Mouse (Mus musculus) stomach, embryonic 14.5 days (tissue): ENCODE data around the gene Gm17409. TPM values are rescaled to one million over a fixed set of nuclear protein-coding genes. Genes with fewer than 3 reads are reported as not detected.

ENCODE experiments used
- ATAC-seq: fragments of 200-750 bp; cut with Nextera tagmentation; 2 replicates; pipeline ENCODE4 v1.8.0; 2017; ENCODE audit warnings: low read depth, moderate TSS enrichment; ENCODE audit not compliant: insufficient number of reproducible peaks, insufficient read depth, low FRiP score
- H3K27ac ChIP-seq: fragments of 300-500 bp; sonication (generic); 2 replicates; pipeline ENCODE4 v1.5.1; 2014; ENCODE audit warnings: mild to moderate bottlenecking, low read length, moderate library complexity, mixed read lengths
- H3K27me3 ChIP-seq: fragments of 300-500 bp; sonication (generic); 2 replicates; pipeline ENCODE4 v1.6.1; 2014; ENCODE audit warnings: low read length, control low read depth, mixed read lengths; ENCODE audit not compliant: control insufficient read depth, insufficient read depth
- H3K36me3 ChIP-seq: fragments of 300-500 bp; sonication (generic); 2 replicates; pipeline ENCODE4 v1.6.1; 2014; ENCODE audit warnings: mild to moderate bottlenecking, control low read depth, low read length, moderate library complexity, mixed read lengths; ENCODE audit not compliant: control insufficient read depth, insufficient read depth
- H3K4me1 ChIP-seq: fragments of 300-500 bp; sonication (generic); 2 replicates; pipeline ENCODE4 v1.6.1; 2014; ENCODE audit warnings: low read length, control low read depth, mixed read lengths; ENCODE audit not compliant: control insufficient read depth, insufficient read depth
- H3K4me2 ChIP-seq: fragments of 300-500 bp; sonication (generic); replicated peaks from 2 replicates; pipeline ENCODE4 v1.6.1; 2014; ENCODE audit warnings: low read depth, low read length, control low read depth
- H3K4me3 ChIP-seq: fragments of 300-500 bp; sonication (generic); 2 replicates; pipeline ENCODE4 v1.5.1; 2014; ENCODE audit warnings: low read depth, low read length, control low read depth
- H3K9ac ChIP-seq: fragments of 300-500 bp; sonication (generic); replicated peaks from 2 replicates; pipeline ENCODE4 v1.6.1; 2014; ENCODE audit warnings: low read depth, mild to moderate bottlenecking, control low read depth, low read length, moderate library complexity, mixed read lengths
- H3K9me3 ChIP-seq: fragments of 300-500 bp; sonication (generic); 2 replicates; pipeline ENCODE4 v1.6.1; 2016; ENCODE audit warnings: low read depth, low read length, control low read depth; ENCODE audit not compliant: control insufficient read depth
- WGBS: fragments of 180-500 bp; shearing (Covaris S2); extraction: QIAGEN DNeasy Blood & Tissue Kit; methylation state at CpG from one replicate; pipeline ENCODE4 v1.1.7; 2014; 5-methylcytosine and 5-hydroxymethylcytosine counted together
- polyA plus RNA-seq: library from polyadenylated mRNA; unstranded; fragments of >200 nt; fragmentation: Nextera tagmentation; extraction: Ambion mirVana; gene quantifications from 2 replicates; pipeline ENCODE4 v1.2.1, GENCODE M21; 2014

The Gm17409 gene
- 0.26 TPM in 1 of 2 replicates, not detected in the other for polyA plus RNA-seq

DNA sequence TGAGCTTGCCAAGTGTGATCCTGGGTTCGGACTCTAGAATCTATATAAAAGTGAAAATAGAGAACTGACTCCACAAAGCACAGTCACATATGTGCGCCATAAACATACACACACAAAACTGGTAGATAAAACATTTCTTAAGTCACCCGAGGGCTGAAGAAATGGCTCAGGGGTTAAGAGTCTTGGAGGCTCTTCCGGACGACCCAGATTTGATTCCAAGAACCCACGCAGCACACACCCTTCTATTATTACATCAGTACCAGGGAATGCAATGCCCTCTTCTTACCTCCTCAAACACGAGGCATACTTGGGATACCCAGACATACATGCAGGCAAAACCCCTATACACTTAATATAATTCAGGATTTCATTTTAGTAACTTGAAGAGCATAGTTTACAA, at the start of gene Gm17409:
TSS of gene Gm17409 (plus strand) at position 301 of the 400 bp plus-strand sequence.
- ATAC-seq = no peak
- H3K4me2 ChIP-seq = no peak within 1 kb of the TSS
- H3K36me3 ChIP-seq = peaks cover 42% of the 10 kb centered on the region
- H3K27ac ChIP-seq = no peak within 1 kb of the TSS
- no peak within 1 kb of the TSS for H3K4me3 ChIP-seq
- H3K4me1 ChIP-seq = no peaks in the 10 kb centered on the region
- H3K9me3 ChIP-seq = no peaks in the 10 kb centered on the region; the same call in 1 of the 2 replicates
- H3K27me3 ChIP-seq = no peaks in the 10 kb centered on the region
- WGBS = 86% methylated on average over 7 of the region's 7 CpGs
- no peak within 1 kb of the TSS for H3K9ac ChIP-seq

DNA sequence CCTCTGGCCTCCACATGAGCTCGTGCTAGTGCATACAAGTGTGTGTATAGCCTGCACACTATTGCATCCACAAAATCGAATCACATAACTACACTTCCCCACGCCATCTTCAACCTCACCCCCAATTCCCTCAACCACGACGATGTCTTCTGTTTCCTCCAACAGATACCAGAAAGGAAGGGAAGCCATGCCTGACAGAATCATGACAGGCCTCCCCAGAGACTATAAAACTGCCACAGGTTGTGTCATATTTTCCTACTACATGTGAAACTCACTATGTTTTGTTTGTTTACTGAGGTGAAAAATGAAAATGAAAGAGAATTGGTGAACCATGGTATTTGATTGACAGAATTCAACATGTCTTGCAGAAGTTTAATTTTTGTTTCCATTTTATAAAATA, 46.6 kb upstream of the Gm17409 start:
- H3K27ac ChIP-seq = no peak overlapping the region
- H3K27me3 ChIP-seq = no peaks in the 10 kb centered on the region
- no peak overlapping the region for H3K9ac ChIP-seq
- H3K36me3 ChIP-seq = no peaks in the 10 kb centered on the region
- no peak for ATAC-seq
- H3K4me1 ChIP-seq = no peaks in the 10 kb centered on the region
- H3K4me3 ChIP-seq = no peak overlapping the region
- no peak overlapping the region for H3K4me2 ChIP-seq
- no peaks in the 10 kb centered on the region for H3K9me3 ChIP-seq
- WGBS = 80% methylated on average over 5 of the region's 5 CpGs

DNA sequence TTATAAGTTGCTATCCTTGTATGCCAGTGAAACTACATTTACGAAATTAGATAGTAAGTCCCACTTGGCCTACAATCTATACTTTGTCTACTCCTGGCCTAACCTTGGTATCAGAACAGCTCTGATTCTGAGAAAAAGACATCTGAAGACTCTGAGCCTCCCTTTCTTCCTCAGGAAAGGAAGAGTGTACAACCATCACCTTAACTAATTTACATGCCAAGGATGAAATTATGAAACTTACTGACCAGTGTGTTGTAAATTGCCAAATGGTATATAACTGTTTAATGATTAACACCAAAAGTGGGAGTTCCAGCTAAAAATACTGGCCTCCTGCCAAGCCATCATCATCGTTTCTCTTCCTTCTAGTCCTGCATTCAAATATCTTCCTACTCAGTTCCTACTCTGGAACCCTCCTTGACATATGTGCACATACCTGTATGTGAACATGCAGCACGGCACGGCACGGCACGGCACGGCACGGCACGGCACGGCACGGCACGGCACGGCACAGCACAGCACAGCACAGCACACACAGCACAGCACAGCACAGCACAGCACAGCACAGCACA, 44.4 kb upstream of the Gm17409 start:
- no peak for ATAC-seq
- Histone ChIP-seq H3K4me2 (no peak overlapping the region), H3K9me3 (no peaks in the 10 kb centered on the region), H3K9ac (no peak overlapping the region), H3K36me3 (no peaks in the 10 kb centered on the region), H3K4me1 (no peaks in the 10 kb centered on the region), H3K27ac (no peak overlapping the region), H3K27me3 (no peaks in the 10 kb centered on the region), H3K4me3 (no peak overlapping the region)
- WGBS = 86% methylated on average over 13 of the region's 13 CpGs

DNA sequence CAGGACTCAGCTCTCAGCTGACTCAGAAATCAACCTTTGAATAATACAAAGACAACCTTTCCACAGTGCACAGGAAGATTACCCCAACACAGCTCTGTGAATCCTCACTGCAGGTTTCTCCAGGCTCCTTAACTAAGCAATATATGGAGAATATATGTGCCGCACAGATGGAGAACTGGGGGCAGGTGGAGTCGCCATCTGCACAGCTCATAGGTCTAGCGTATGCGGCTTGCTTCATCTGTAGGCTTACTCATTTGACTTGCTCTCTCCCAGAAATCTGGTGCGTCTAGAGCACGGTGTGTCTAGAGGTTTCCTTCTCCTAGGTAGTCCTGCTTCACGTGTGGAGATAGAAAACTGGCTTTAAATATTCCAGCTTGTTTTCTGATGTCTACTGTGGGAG, 37.7 kb upstream of the Gm17409 start:
- no peak for ATAC-seq
- no peak overlapping the region for H3K9ac ChIP-seq
- H3K27me3 ChIP-seq = no peaks in the 10 kb centered on the region
- H3K4me1 ChIP-seq = 0 out of 2 replicates have a peak, but pooled peaks cover 3% of the 10 kb centered on the region
- H3K4me2 ChIP-seq = no peak overlapping the region
- WGBS = 94% methylated on average over 7 of the region's 7 CpGs
- H3K36me3 ChIP-seq = no peaks in the 10 kb centered on the region; the same call in 1 of the 2 replicates
- H3K4me3 ChIP-seq = no peak overlapping the region
- no peaks in the 10 kb centered on the region for H3K9me3 ChIP-seq
- no peak overlapping the region for H3K27ac ChIP-seq

DNA sequence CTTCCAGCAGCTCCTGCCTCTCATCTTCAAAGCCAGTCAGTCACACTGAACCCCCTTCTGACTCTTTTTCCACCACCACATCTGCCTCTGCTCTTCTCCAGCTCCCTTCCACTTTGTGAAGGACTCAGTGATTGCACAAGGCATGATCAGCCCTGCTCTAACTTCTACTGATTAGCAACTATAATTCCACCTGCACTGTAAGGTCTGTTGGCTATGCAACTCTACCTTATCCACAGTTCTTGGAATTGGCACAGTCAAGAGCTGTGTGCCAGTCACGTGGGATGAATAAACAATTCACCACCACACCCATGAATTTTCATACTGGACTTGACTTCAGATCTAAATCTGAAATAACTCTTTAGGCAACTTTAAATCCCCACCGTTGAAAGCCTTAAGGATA, 36.6 kb upstream of the Gm17409 start:
- H3K27ac ChIP-seq = no peak overlapping the region
- ATAC-seq = no peak
- WGBS = 69% methylated on average over 2 of the region's 2 CpGs

DNA sequence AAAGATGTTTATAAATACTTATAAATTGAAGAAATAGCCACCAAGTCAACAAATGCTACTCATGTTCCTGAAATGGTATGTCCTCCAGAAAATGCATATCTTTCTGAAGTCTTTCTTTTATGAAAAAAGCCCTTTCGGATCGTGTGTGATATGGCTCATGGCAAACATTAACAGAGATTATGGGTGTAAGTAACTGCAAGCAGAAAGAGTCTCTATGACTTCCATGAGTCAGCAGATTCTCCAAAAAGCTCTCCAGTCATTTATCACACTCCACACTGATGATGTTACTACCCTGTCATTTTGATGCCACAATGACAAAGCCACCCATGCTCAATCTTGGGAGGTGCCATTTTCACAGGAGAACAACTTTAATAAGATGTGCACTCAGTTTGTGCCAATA, 35.5 kb upstream of the Gm17409 start:
- Histone ChIP-seq H3K27me3 (no peaks in the 10 kb centered on the region), H3K9me3 (no peaks in the 10 kb centered on the region), H3K4me2 (no peak overlapping the region), H3K4me1 (0 out of 2 replicates have a peak, but pooled peaks cover 3% of the 10 kb centered on the region), H3K4me3 (no peak overlapping the region), H3K27ac (peak overlapping the region; percentile 55; the same call in 1 of the 2 replicates), H3K36me3 (no peaks in the 10 kb centered on the region; the same call in 1 of the 2 replicates), H3K9ac (no peak overlapping the region)
- 38% methylated on average over 2 of the region's 2 CpGs for WGBS
- no peak for ATAC-seq

More for the DNA sequence above, 36.6 kb upstream of the Gm17409 start:
- Histone ChIP-seq H3K27me3 (no peaks in the 10 kb centered on the region), H3K4me2 (no peak overlapping the region), H3K36me3 (no peaks in the 10 kb centered on the region; the same call in 1 of the 2 replicates), H3K9ac (no peak overlapping the region), H3K4me3 (no peak overlapping the region), H3K4me1 (0 out of 2 replicates have a peak, but pooled peaks cover 3% of the 10 kb centered on the region), H3K9me3 (no peaks in the 10 kb centered on the region)

DNA sequence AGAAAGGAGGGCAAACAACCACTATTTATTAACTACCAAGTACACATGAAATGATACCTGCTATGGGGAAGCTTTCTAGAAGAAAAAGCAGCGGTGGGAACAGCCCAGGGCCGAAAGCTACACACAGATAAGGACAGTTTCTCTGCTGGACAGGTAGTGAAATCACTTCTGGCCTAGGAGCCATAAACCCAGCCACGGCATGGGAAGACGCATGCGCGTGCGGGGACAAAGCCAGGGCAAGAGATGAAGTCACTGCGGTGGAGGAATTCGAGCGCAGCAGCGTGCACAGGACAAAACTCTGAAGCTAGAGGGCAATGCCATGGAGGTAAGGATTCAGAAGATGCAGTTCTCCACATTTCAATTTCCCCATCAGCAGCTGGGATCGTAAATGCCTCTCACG, 34.4 kb upstream of the Gm17409 start:
- peak overlapping the region; percentile 55; the same call in 1 of the 2 replicates for H3K27ac ChIP-seq
- ATAC-seq = no peak
- WGBS = 88% methylated on average over 13 of the region's 13 CpGs
- H3K4me3 ChIP-seq = no peak overlapping the region
- no peak overlapping the region for H3K9ac ChIP-seq
- 0 out of 2 replicates have a peak, but pooled peaks cover 3% of the 10 kb centered on the region for H3K4me1 ChIP-seq
- H3K4me2 ChIP-seq = no peak overlapping the region
- H3K9me3 ChIP-seq = no peaks in the 10 kb centered on the region
- no peaks in the 10 kb centered on the region for H3K27me3 ChIP-seq
- no peaks in the 10 kb centered on the region; the same call in 1 of the 2 replicates for H3K36me3 ChIP-seq

DNA sequence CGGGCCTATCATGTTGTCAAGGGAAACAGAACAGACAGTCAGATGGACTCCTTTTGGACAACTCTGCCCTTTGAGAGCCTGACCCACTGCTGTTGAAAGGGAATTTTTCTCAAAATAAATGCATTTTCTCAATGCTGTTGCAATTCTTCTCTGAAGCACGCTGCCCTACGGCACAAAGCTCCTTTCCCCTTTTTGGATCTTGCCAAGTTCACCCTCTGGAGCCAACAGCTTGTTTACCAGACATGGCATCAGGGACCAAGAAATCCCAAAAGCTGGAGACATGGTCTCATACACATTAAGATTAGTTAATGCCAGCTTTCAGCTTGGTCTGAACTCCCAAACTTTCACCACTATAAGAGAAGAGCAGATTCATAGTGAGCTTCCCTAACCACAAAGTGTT, 33.0 kb upstream of the Gm17409 start:
- WGBS = 96% methylated on average over 3 of the region's 3 CpGs
- H3K27ac ChIP-seq = no peak overlapping the region
- no peaks in the 10 kb centered on the region for H3K9me3 ChIP-seq
- H3K4me1 ChIP-seq = 0 out of 2 replicates have a peak, but pooled peaks cover 3% of the 10 kb centered on the region
- ATAC-seq = no peak
- no peaks in the 10 kb centered on the region for H3K27me3 ChIP-seq
- no peak overlapping the region for H3K4me3 ChIP-seq
- no peak overlapping the region for H3K9ac ChIP-seq
- H3K36me3 ChIP-seq = no peaks in the 10 kb centered on the region; the same call in 1 of the 2 replicates
- no peak overlapping the region for H3K4me2 ChIP-seq

DNA sequence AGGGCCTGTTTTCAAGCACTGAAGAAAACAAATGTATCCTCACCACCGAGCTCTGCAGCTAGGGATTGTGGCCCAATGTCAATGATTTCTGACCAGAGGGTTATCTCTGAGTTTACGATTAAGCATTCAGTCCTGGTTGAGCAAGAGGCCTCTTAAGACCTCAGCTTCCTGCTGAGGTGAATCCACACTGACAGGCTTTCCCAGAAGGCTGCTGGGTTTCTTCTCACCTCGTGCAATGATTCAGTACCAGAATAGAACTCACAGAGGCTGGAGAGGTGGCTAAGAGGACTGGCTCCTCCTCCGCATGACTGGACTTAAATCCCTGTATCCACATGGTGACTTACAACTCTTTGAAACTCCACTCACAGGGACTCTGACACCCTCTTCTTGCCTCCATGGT, 26.8 kb upstream of the Gm17409 start:
- no peaks in the 10 kb centered on the region for H3K27me3 ChIP-seq
- H3K9me3 ChIP-seq = no peaks in the 10 kb centered on the region
- peaks cover 9% of the 10 kb centered on the region; the same call in 1 of the 2 replicates for H3K36me3 ChIP-seq
- WGBS = 77% methylated on average over 4 of the region's 4 CpGs
- H3K4me1 ChIP-seq = no peaks in the 10 kb centered on the region
- H3K27ac ChIP-seq = no peak overlapping the region
- ATAC-seq = no peak
- H3K9ac ChIP-seq = no peak overlapping the region
- H3K4me3 ChIP-seq = no peak overlapping the region
- H3K4me2 ChIP-seq = no peak overlapping the region
